Mouse (Mus musculus) lung, adult 2 months (tissue): ENCODE measurements around the gene Inhbe.

ENCODE experiments used
- CTCF ChIP-seq: fragments of 200-500 bp; IDR thresholded peaks from 2 replicates; pipeline ENCODE4 v1.5.1; 2011; ENCODE audit warnings: mild to moderate bottlenecking, low read length, control low read depth; ENCODE audit not compliant: insufficient read depth
- POLR2A ChIP-seq: fragments of 200-500 bp; IDR thresholded peaks from 2 replicates; pipeline ENCODE4 v1.6.1; 2011; ENCODE audit warnings: low read depth, mild to moderate bottlenecking, control low read depth, low read length, borderline replicate concordance; ENCODE audit errors: extremely low read depth

GRCm38 (mm10) chr10:127323131-127323855 lies 30.9 kb downstream of the Inhbe start:
- TF ChIP-seq POLR2A: no peak
- TF ChIP-seq CTCF: no peak
